8 mouse cellular contexts compared by ENCODE assay signal in genomic region chr5:33018561-33019425, GRCm38 (mm10). TPM values are rescaled to one million over a fixed set of nuclear protein-coding genes. Genes with fewer than 3 reads are reported as not detected.
A peak's percentile ranks its signal among the peaks of the same experiment; 100 is the strongest.
DNase-seq lines count a peak whose midpoint lies in the region; ATAC-seq lines count a peak whose summit lies in the region.

Ywhah (plus strand) TSS chr5:33018816.

- H3K27ac ChIP-seq in brown adipose tissue, adult 24 weeks (replicated peaks; ENCODE audit: low read depth, low read length): peak within 1 kb of the TSS; percentile 99
- peak within 1 kb of the TSS; percentile 98 to 100 for H3K27ac ChIP-seq in heart, embryonic 14.5 days (replicated peaks in 1 of 2; ENCODE audit: control insufficient read depth in 1 of 2, insufficient read depth in 1 of 2, low read depth in 2 of 2, low read length in 2 of 2)
- H3K27ac ChIP-seq in liver, embryonic 13.5 days: peak within 1 kb of the TSS; percentile 100
- H3K27ac ChIP-seq in stomach, embryonic 16.5 days (ENCODE audit: low read length): peak within 1 kb of the TSS; percentile 100

- peak within 1 kb of the TSS; percentile 98 for H3K9ac ChIP-seq in heart, embryonic 14.5 days (ENCODE audit: low read length)
- H3K9ac ChIP-seq in liver, embryonic 13.5 days: peak within 1 kb of the TSS; percentile 97
- H3K9ac ChIP-seq in stomach, embryonic 16.5 days (ENCODE audit: low read length): peak within 1 kb of the TSS; percentile 97

- under 1% methylated on average over 103 of the region's 121 CpGs for WGBS in heart, embryonic 14.5 days
- under 1% methylated on average over 119 of the region's 121 CpGs for WGBS in liver, embryonic 13.5 days (ENCODE audit: insufficient replicate concordance)
- WGBS in stomach, embryonic 16.5 days: under 1% methylated on average over 106 of the region's 121 CpGs

- peak within 1 kb of the TSS; percentile 88 for H3K4me2 ChIP-seq in heart, embryonic 14.5 days (ENCODE audit: low read length)
- peak within 1 kb of the TSS; percentile 94 for H3K4me2 ChIP-seq in liver, embryonic 13.5 days
- peak within 1 kb of the TSS; percentile 81 for H3K4me2 ChIP-seq in stomach, embryonic 16.5 days (ENCODE audit: low read depth, low read length)

- peaks cover 15% of the 10 kb centered on the region for H3K36me3 ChIP-seq in heart, embryonic 14.5 days (ENCODE audit: control insufficient read depth, insufficient read depth, low read length)
- peaks cover 27% of the 10 kb centered on the region for H3K36me3 ChIP-seq in liver, embryonic 13.5 days
- H3K36me3 ChIP-seq in stomach, embryonic 16.5 days (ENCODE audit: control insufficient read depth, insufficient read depth, low read length): no peaks in the 10 kb centered on the region

- H3K4me3 ChIP-seq in brown adipose tissue, adult 24 weeks (ENCODE audit: insufficient read depth, low read depth, low read length): peak within 1 kb of the TSS; percentile 98
- H3K4me3 ChIP-seq in heart, embryonic 14.5 days (ENCODE audit: control insufficient read depth in 1 of 2, insufficient read depth in 1 of 2, low read depth in 1 of 2, low read length in 2 of 2): peak within 1 kb of the TSS; percentile 67 to 92
- peak within 1 kb of the TSS; percentile 96 for H3K4me3 ChIP-seq in liver, embryonic 13.5 days (replicated peaks)
- peak within 1 kb of the TSS; percentile 59 for H3K4me3 ChIP-seq in stomach, embryonic 16.5 days (replicated peaks; ENCODE audit: low read length)

- ATAC-seq in heart, embryonic 14.5 days (ENCODE audit: insufficient number of reproducible peaks, insufficient read depth, low FRiP score, low read depth): peak; percentile 94
- peak; percentile 92 for ATAC-seq in liver, embryonic 13.5 days (ENCODE audit: low read depth)
- ATAC-seq in stomach, embryonic 16.5 days (ENCODE audit: insufficient read depth, low FRiP score): peak; percentile 97

- peaks cover 14% of the 10 kb centered on the region for H3K4me1 ChIP-seq in brown adipose tissue, adult 24 weeks (ENCODE audit: control insufficient read depth, insufficient read depth, insufficient read length, low read length)
- H3K4me1 ChIP-seq in heart, embryonic 14.5 days (ENCODE audit: control insufficient read depth in 2 of 2, insufficient read depth in 2 of 2, low read length in 2 of 2): peaks cover 13 to 44% of the 10 kb centered on the region in 2 experiments
- H3K4me1 ChIP-seq in liver, embryonic 13.5 days (replicated peaks): peaks cover 61% of the 10 kb centered on the region
- H3K4me1 ChIP-seq in stomach, embryonic 16.5 days (ENCODE audit: control insufficient read depth, insufficient read depth, low read length): peaks cover 22% of the 10 kb centered on the region

- no peaks in the 10 kb centered on the region for H3K9me3 ChIP-seq in heart, embryonic 14.5 days (ENCODE audit: control insufficient read depth, low read length)
- no peaks in the 10 kb centered on the region for H3K9me3 ChIP-seq in liver, embryonic 13.5 days (replicated peaks)
- H3K9me3 ChIP-seq in stomach, embryonic 16.5 days (replicated peaks; ENCODE audit: control insufficient read depth, low read length): no peaks in the 10 kb centered on the region

- no peaks in the 10 kb centered on the region for H3K27me3 ChIP-seq in heart, embryonic 14.5 days (ENCODE audit: control insufficient read depth, insufficient read depth, low read length)
- no peaks in the 10 kb centered on the region for H3K27me3 ChIP-seq in liver, embryonic 13.5 days
- H3K27me3 ChIP-seq in stomach, embryonic 16.5 days (ENCODE audit: control insufficient read depth, insufficient read depth, low read length): no peaks in the 10 kb centered on the region

- DNase-seq in CD4-positive, CD25-positive, alpha-beta regulatory T cell, adult 2 months (ENCODE audit: low read depth, low spot score): peak; percentile 98
- DNase-seq in fibroblast of lung, adult 2 months (ENCODE audit: low read depth): peak; percentile 86
- peak; percentile 98 for DNase-seq in kidney, postnatal 14 days
- DNase-seq in liver, embryonic 13.5 days: peak; percentile 94
- peak; percentile 95 for DNase-seq in neural tube, embryonic 10.5 days (ENCODE audit: extremely low spot score, low spot score)

RNA-seq across cellular contexts. Expression of gene Ywhah, which starts in this region (rescaled TPM):
- polyA plus RNA-seq in brown adipose tissue, adult 24 weeks (2012; ENCODE audit: insufficient read depth, insufficient read length, missing spikeins): 62.3 and 63.4 TPM in 2 replicates
- polyA plus RNA-seq in heart, embryonic 14.5 days (2014; fragmentation: Nextera tagmentation; extraction: Ambion mirVana): 438 and 448 TPM in 2 replicates
- 248 and 292 TPM in 2 replicates for polyA plus RNA-seq in liver, embryonic 13.5 days (2015; fragmentation: Nextera tagmentation; extraction: Ambion mirVana)
- 405 and 418 TPM in 2 replicates for polyA plus RNA-seq in stomach, embryonic 16.5 days (2015; fragmentation: Nextera tagmentation; extraction: Ambion mirVana)

Comparison
In these comparisons a context has a peak if more than half of its experiments do, and no peak if none do; other contexts are left out.
1. Peak in every context shown above with its lines: DNase-seq, ATAC-seq, H3K4me3 ChIP-seq and H3K27ac ChIP-seq.